Mouse (Mus musculus): ENCODE results near the gene Hmgn2. TPM values are rescaled to one million over a fixed set of nuclear protein-coding genes. Genes with fewer than 3 reads are reported as not detected.

The Hmgn2 gene
- polyA plus RNA-seq, 1 experiment: 11.9 TPM

DNA sequence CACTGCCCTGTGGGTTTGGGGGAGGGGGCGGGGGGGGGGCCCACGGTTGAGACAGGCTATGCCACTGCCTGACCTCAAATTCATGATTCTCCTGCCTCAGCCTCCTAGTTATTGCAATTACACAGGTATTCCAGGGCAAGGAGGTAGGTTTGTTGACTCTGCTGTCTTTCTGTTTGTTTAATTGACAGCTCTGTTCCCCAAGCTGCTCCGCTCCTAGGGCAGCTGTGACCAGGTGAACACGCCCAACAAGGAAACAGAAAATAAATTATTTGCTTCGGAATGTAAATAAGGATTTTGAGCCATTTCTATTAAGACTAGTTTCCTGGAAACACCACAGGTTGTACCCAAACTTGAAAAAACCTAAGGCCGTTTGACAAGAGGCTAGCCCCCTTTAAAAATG is 41.3 kb upstream of the Hmgn2 start:
- 76% methylated on average over 6 of the region's 6 CpGs for WGBS

DNA sequence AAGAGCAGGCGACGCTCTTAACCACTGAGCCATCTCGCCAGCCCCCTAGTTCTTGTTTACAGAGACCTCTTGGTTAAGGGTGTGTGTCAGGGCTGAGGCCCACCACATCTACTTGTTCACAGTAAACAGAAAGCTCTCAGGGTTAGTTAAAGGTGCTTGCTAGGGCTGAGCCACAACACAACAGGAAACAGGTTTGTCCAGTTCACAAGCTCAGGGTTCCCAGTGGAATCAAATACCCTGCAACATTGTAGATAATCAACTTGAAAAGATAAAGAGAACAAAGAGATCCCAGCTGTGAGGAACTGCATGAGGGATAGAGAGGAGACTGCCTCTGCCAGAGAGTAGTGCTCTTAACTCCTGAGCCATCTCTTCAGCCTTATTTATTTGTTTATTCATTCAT is 38.4 kb upstream of the Hmgn2 start:
- H3K27ac ChIP-seq (ENCODE audit: insufficient read depth, low read length): no peak overlapping the region
- no peaks in the 10 kb centered on the region for H3K27me3 ChIP-seq (ENCODE audit: control insufficient read depth, insufficient read depth, low read length)
- 90% methylated on average over 3 of the region's 3 CpGs for WGBS
- no peak overlapping the region for H3K4me3 ChIP-seq (ENCODE audit: extremely low read depth, insufficient read depth, insufficient read length)
- TF ChIP-seq POLR2A (IDR thresholded peaks at IDR 0.05; ENCODE audit: low read depth, low read length): no peak
- no peak for TF ChIP-seq CTCF (IDR thresholded peaks at IDR 0.05; ENCODE audit: extremely low read depth, insufficient read depth, insufficient read length, insufficient replicate concordance)
- DNase-seq (ENCODE audit: low read depth in 1 of 2, low spot score in 2 of 2): no peak
- H3K4me1 ChIP-seq (ENCODE audit: control insufficient read depth, insufficient read depth, insufficient read length): no peaks in the 10 kb centered on the region
- H3K36me3 ChIP-seq (ENCODE audit: control insufficient read depth, insufficient read depth, low read length): no peaks in the 10 kb centered on the region

More for the DNA sequence above, 41.3 kb upstream of the Hmgn2 start:
- no peak for DNase-seq (ENCODE audit: low read depth in 1 of 2, low spot score in 2 of 2)
- TF ChIP-seq CTCF (IDR thresholded peaks at IDR 0.05; ENCODE audit: extremely low read depth, insufficient read depth, insufficient read length, insufficient replicate concordance) (no peak), POLR2A (IDR thresholded peaks at IDR 0.05; ENCODE audit: low read depth, low read length) (no peak)
- no peaks in the 10 kb centered on the region for H3K4me1 ChIP-seq (ENCODE audit: control insufficient read depth, insufficient read depth, insufficient read length)
- H3K36me3 ChIP-seq (ENCODE audit: control insufficient read depth, insufficient read depth, low read length): no peaks in the 10 kb centered on the region
- no peak overlapping the region for H3K27ac ChIP-seq (ENCODE audit: insufficient read depth, low read length)
- H3K27me3 ChIP-seq (ENCODE audit: control insufficient read depth, insufficient read depth, low read length): no peaks in the 10 kb centered on the region
- no peak overlapping the region for H3K4me3 ChIP-seq (ENCODE audit: extremely low read depth, insufficient read depth, insufficient read length)

GRCm38 (mm10) chr4:134005581-134006358 is 37.3 kb upstream of the Hmgn2 start:
- 52% methylated on average over 12 of the region's 12 CpGs for WGBS
- no peak for TF ChIP-seq CTCF (IDR thresholded peaks at IDR 0.05; ENCODE audit: extremely low read depth, insufficient read depth, insufficient read length, insufficient replicate concordance)
- TF ChIP-seq POLR2A (IDR thresholded peaks at IDR 0.05; ENCODE audit: low read depth, low read length): no peak

GRCm38 (mm10) chr4:134002903-134003302 is 34.5 kb upstream of the Hmgn2 start:
- 86% methylated on average over 5 of the region's 5 CpGs for WGBS
- no peak for DNase-seq (ENCODE audit: low read depth in 1 of 2, low spot score in 2 of 2)
- H3K27ac ChIP-seq (ENCODE audit: insufficient read depth, low read length): no peak overlapping the region
- H3K27me3 ChIP-seq (ENCODE audit: control insufficient read depth, insufficient read depth, low read length): no peaks in the 10 kb centered on the region
- TF ChIP-seq POLR2A (IDR thresholded peaks at IDR 0.05; ENCODE audit: low read depth, low read length) (no peak), CTCF (IDR thresholded peaks at IDR 0.05; ENCODE audit: extremely low read depth, insufficient read depth, insufficient read length, insufficient replicate concordance) (no peak)
- H3K36me3 ChIP-seq (ENCODE audit: control insufficient read depth, insufficient read depth, low read length): 0 out of 2 replicates have a peak, but pooled peaks cover 2% of the 10 kb centered on the region
- H3K4me1 ChIP-seq (ENCODE audit: control insufficient read depth, insufficient read depth, insufficient read length): no peaks in the 10 kb centered on the region
- no peak overlapping the region for H3K4me3 ChIP-seq (ENCODE audit: extremely low read depth, insufficient read depth, insufficient read length)

More at GRCm38 (mm10) chr4:134005581-134006358, 37.3 kb upstream of the Hmgn2 start:
- H3K4me1 ChIP-seq (ENCODE audit: control insufficient read depth, insufficient read depth, insufficient read length): no peaks in the 10 kb centered on the region
- H3K27ac ChIP-seq (ENCODE audit: insufficient read depth, low read length): no peak overlapping the region
- no peaks in the 10 kb centered on the region for H3K27me3 ChIP-seq (ENCODE audit: control insufficient read depth, insufficient read depth, low read length)
- H3K36me3 ChIP-seq (ENCODE audit: control insufficient read depth, insufficient read depth, low read length): no peaks in the 10 kb centered on the region
- DNase-seq (ENCODE audit: low read depth in 1 of 2, low spot score in 2 of 2): no peak
- no peak overlapping the region for H3K4me3 ChIP-seq (ENCODE audit: extremely low read depth, insufficient read depth, insufficient read length)

DNA sequence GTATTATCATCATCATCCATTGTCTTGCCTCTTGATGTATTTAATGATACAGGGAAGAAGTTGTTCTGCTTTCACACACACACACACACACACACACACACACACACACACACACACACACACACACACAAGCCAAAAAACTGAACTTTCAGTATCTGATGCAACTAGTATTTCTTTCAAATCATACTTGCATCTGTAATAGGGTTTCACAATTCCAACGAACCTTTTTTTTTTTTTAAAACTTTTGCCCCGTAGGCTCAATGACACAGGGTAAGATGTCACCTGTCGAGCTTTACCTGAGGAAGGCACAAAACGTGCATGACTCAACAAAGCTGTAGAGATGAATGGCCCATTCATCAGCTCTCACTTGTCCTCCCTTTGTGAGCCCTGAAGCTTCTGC is 33.8 kb upstream of the Hmgn2 start:
- Histone ChIP-seq H3K4me1 (ENCODE audit: control insufficient read depth, insufficient read depth, insufficient read length) (no peaks in the 10 kb centered on the region), H3K27me3 (ENCODE audit: control insufficient read depth, insufficient read depth, low read length) (no peaks in the 10 kb centered on the region), H3K4me3 (ENCODE audit: extremely low read depth, insufficient read depth, insufficient read length) (no peak overlapping the region), H3K36me3 (ENCODE audit: control insufficient read depth, insufficient read depth, low read length) (0 out of 2 replicates have a peak, but pooled peaks cover 2% of the 10 kb centered on the region), H3K27ac (ENCODE audit: insufficient read depth, low read length) (no peak overlapping the region)
- no peak for TF ChIP-seq POLR2A (IDR thresholded peaks at IDR 0.05; ENCODE audit: low read depth, low read length)
- no peak for TF ChIP-seq CTCF (IDR thresholded peaks at IDR 0.05; ENCODE audit: extremely low read depth, insufficient read depth, insufficient read length, insufficient replicate concordance)
- 76% methylated on average over 4 of the region's 4 CpGs for WGBS
- no peak for DNase-seq (ENCODE audit: low read depth in 1 of 2, low spot score in 2 of 2)

DNA sequence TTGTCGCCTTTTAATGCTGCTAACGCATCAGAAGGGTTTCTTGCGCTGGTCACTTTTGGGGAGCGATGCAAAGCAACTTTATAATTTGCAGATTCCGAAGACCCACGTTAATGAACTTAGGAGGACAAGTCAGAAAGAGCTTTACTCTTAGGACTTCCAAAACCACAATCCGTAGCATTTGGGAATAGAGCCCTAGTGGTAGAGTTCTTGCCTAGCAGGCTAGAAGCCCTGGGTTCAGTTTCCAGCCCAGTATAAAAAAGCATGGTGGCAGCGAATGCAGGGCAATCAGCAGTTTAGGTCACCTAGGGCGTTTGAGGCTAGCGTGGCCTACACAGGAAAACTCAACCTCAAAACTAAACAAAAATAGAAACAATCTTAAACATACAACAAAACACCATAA is 33.3 kb upstream of the Hmgn2 start:
- Histone ChIP-seq H3K27me3 (ENCODE audit: control insufficient read depth, insufficient read depth, low read length) (no peaks in the 10 kb centered on the region), H3K27ac (ENCODE audit: insufficient read depth, low read length) (no peak overlapping the region), H3K4me3 (ENCODE audit: extremely low read depth, insufficient read depth, insufficient read length) (no peak overlapping the region), H3K36me3 (ENCODE audit: control insufficient read depth, insufficient read depth, low read length) (0 out of 2 replicates have a peak, but pooled peaks cover 2% of the 10 kb centered on the region), H3K4me1 (ENCODE audit: control insufficient read depth, insufficient read depth, insufficient read length) (no peaks in the 10 kb centered on the region)
- DNase-seq (ENCODE audit: low read depth in 1 of 2, low spot score in 2 of 2): no peak
- TF ChIP-seq CTCF (IDR thresholded peaks at IDR 0.05; ENCODE audit: extremely low read depth, insufficient read depth, insufficient read length, insufficient replicate concordance): no peak
- TF ChIP-seq POLR2A (IDR thresholded peaks at IDR 0.05; ENCODE audit: low read depth, low read length): no peak
- WGBS: 79% methylated on average over 10 of the region's 10 CpGs

All from spleen, adult 2 months (tissue).